Mouse (Mus musculus) retina, postnatal 7 days (tissue): ENCODE data around the gene Lrrc27.

Source experiments
- DNase-seq: peaks from one replicate; pipeline ENCODE4 v3.0.0-alpha.2; 2012; ENCODE audit warnings: low read depth, low spot score

Lrrc27 gene

GRCm38 (mm10) chr7:139239432-139239831 lies 26.6 kb downstream of the Lrrc27 start:
- DNase-seq: no peak

- DNase-seq: no peak
Observed at GRCm38 (mm10) chr7:139246086-139246485, 33.3 kb downstream of the Lrrc27 start.

- no peak for DNase-seq
Observed at GRCm38 (mm10) chr7:139246931-139247880, 34.4 kb downstream of the Lrrc27 start.

DNA sequence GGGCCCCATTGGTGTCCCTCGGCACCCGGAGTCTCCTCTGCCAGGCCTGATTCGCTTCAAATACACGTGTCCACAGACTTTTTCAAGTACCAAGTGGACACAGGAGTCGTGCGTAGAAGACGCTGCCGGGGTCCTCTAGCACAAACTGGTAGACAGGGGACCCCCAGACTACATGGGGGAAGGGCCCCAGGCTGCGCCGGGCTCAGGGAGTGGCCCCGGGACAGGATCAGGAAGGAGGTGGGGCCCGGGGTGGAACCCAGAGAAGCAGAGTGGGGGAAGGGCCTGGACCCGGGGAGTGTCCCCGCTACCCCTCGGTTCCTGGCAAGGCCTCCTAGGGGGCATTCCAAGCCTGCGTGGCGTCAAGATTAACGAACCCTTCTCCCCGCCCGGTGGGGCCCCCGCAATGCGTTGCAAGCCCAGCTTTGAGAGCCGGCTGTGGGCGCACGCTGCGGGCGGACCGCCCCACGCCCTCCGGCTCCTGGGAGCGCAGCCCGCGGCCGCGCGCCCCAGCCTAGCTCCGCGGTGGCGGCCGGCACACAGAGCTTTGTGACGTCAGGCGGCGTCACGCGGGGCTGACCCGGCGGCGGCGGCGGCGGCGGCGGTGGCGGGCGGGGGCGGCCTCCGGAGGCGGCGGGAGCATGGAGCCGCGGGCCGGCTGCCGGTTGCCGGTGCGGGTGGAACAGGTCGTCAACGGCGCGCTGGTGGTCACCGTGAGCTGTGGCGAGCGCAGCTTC lies 35.3 kb downstream of the Lrrc27 start, which contains the start of gene Pwwp2b:
Gene Pwwp2b, plus strand, starts transcription at position 602 of the 734 bp plus-strand sequence.
- DNase-seq: peak; percentile 73

GRCm38 (mm10) chr7:139248615-139249405 lies 36.0 kb downstream of the Lrrc27 start:
- DNase-seq: no peak

DNA sequence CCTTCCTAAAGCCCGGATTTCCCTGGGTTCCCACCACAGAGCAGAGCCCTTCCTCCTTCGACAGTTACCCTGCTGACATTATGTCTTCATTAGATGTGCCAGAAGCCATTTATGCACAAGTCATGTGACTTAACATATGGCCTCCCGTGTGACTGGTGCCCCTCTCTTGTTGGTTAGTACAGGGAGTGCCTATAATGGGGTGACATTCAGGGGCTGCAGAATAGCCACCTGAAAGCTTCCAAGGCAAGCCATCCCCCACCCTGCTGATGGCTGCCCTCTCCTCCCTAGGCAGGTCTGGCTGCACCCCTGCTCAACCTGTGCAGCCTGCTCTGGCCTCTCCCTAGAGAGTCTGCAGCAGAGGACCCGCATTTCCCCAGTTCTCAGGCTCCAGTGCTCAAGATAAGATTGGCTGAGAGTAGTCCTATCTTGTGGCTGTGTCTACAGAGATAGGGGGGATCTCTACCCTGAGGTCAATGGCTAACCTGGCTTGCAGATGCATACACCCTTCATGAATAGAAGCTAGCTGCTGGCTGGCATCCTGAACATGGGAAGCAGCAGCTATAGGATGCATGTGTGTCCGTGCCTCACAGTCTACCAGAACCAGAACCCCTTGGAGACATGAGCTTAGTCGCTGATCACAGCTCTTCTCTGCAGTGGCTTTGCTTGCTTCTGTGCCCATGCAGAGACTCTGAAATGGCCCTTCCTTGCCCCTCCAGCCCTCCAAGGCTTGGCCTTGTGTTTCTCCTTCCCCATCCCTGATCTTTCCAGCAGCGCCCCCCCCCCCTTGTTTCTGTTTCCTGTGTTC lies 36.8 kb downstream of the Lrrc27 start:
- no peak for DNase-seq

- DNase-seq: no peak
Observed at GRCm38 (mm10) chr7:139251881-139252301, 39.1 kb downstream of the Lrrc27 start.

- DNase-seq: no peak
Observed at GRCm38 (mm10) chr7:139252566-139252965, 39.8 kb downstream of the Lrrc27 start.

DNA sequence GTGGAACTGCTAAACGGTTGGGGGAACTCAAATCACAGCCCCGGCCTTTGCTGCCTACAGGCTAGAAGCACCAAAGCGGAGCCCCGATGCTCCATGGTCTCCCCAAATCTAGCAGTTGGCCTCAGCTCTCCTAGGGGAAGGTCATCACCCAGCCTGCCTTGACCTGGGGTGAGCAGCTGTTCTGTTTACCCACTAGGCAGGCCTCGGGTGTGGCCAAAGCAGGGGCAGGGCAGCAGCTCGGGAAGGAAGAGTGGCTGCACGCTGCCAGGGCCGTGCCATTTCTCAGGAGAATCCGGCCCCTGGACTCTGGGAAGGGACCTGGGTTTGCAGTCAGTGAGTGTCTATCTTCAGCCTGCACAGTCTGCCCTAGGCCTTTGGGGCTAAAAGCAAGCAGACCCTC lies 40.2 kb downstream of the Lrrc27 start:
- DNase-seq: no peak

DNA sequence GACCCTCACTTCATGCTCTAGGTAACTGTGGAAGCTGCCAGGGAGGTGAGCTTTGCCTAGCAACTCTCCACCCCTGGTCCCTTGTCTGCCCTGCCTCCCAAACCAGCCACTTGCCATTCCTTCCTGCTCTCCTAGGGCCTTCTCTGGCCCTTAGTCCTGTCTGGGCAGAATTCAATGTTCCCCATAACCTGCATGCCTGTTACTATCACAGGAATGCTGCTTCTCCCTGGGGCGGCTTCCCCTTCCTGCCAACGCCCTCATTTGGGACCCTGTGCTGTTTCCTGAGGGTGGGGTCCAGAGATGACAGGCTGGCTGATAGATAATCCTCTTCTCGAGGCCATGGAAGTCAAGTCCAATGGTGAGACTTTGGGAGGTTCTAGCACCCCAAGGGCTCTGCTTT lies 40.7 kb downstream of the Lrrc27 start:
- no peak for DNase-seq

DNA sequence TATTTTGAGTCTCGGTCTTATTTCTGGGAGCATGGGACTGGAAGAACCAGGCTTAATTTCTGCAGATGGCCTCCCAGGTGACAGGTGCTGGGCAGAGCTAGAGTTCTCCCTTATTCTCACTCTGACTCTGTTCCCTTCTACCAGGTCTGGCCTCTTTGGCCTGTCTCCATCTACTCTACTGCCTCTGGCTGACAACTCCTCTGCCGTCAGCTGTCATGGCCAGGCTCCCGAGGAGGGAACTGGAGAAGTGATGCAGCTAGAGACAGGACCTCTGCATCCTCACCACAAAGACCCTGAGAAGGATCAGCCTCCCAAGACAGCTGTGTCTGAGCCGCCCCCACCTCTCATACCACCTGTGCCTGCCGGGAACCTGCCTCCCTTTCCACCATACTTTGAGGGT lies 41.8 kb downstream of the Lrrc27 start:
- DNase-seq: no peak

DNA sequence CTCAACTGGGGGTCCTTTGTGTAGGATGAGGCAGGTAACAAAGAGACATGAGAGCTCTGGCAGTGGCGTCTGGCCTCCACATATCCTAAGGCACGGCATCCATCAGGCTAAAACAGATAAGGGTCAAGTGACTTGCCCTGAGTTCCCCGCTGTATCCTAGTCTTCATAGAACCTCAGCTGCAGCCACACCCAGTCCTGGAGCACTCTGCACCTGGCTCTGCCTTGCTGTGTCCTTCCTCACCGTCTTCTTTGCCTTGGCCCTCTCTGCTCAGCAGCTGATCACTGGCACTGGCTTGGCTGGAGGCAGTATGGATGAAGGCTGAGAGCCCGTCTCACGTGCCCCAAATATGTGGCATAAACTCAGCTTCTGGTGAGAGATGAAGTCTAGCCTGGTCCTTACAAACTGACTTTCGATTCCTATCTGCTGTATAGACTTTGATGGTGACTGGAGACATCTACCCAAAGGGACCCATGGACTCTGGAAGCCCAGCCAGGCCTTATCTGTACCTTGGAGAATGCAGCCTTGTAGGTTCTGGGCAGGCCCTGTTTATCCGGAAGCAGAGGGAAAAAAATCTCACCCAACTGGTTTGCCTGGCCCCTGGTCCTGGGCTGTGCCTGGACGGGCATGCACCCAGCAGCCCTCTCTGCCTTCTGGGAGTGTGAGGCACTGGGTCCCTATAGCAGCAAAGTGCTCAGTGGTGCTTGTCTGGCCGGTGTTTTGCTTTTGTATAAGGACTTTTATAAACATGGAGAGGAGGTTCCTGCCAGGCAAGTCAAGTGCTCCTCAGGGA lies 45.2 kb downstream of the Lrrc27 start:
- DNase-seq: no peak

- DNase-seq: no peak
Observed at GRCm38 (mm10) chr7:139264337-139264736, 51.5 kb downstream of the Lrrc27 start.

DNA sequence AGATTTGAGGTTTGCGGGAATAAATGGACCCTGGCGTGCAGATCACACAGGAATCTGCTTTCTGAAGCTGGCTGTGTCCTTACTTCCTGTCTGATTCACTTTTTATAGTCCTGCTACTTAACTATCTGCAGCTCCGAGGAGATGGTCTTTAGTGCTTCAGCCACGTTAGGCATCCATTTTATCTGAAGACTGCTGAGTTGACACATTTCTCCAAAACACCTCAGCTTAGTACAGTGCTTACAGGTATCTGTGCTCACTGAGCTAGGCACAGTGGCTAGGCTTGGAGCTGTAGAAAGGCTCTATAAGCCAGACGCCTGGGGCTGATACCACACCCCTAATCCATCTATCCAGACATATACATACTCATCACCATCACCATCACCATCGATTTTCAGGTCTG lies 52.8 kb downstream of the Lrrc27 start:
- DNase-seq: no peak

DNA sequence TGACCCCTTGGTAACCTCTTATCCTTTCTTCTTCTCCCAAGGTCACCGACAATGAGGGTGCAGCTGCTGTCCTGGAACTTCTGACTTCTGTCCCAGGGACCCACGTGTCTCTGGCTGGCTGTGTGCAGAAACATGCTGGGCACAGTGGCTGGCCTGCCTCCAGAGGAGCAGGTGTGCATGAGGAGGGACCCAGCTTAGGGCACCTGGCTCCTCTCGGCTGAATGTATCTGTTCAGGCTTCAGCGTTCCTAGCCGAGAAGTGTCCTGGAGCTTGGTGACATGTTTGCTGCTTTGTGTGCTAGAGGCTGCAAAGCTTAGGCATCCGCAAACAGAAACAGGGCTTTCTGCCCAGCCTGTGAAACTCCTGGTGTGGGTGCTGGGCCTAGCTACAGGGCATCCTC lies 53.6 kb downstream of the Lrrc27 start:
- DNase-seq: no peak

DNA sequence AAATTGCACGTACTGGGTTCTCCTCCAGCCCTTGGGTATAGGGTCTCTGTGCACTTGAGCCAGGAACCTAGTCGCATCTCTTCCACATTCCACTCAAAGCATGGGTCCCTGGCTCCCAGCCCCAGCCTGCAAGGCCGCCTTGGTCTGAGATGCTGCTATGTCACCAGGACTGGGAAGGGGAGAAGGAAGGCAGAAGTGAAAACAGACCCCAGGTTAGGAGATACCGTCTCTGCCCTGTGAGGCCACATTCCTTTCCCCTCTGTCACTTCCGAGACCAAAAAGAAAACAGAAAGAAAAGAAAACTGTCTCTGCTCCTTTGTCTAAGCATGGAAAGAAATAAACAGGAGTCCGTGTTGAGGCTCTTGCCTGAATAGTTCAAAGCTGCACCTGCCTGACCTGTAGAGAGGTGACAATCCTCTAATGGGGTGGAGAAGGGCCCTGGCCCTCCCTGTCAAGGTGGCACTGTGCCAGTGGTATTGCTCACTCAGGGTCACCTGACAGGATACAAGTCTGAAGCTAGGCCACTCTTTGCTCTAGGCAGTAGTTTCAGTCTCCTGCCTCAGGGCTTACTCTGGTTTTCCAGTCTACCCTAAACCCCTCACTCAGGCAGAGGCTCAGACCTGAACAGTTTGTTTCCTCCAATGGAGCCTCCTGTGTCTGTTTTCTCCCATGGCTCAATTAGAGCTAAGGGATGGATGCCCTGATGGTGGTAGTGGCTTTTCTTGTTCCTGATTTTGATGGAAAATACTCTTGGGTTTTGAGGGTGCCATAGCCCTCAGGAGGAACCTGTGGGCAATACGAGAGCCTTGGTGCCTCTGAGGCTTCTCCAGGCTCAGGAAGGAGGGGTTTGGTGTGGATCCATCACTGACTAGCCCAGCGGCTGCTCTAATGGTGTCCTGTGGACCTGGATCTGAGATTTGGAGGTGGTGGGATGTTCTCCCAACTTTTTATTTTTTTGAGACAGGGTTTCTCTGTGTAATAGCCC lies 54.4 kb downstream of the Lrrc27 start:
- no peak for DNase-seq

DNA sequence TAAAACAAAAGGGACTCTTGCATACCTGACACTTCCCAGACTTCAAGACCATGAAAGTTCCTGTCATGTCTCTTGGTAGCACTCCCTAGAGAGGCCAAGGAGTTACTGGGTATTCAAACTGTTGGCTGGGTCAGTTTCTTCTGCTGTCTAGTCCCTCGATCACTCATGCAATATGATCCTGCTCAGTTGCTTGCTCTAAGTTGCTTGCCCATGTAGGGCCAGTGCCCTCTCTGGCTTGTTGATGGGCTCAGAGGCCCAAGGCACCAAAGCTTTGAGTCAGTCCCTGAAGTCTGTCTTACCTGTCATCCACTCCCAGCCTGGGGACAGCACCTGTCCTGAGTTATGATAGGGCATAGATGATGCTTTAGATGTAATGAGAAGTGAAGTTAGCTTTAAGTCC lies 58.0 kb downstream of the Lrrc27 start:
- DNase-seq: no peak

DNA sequence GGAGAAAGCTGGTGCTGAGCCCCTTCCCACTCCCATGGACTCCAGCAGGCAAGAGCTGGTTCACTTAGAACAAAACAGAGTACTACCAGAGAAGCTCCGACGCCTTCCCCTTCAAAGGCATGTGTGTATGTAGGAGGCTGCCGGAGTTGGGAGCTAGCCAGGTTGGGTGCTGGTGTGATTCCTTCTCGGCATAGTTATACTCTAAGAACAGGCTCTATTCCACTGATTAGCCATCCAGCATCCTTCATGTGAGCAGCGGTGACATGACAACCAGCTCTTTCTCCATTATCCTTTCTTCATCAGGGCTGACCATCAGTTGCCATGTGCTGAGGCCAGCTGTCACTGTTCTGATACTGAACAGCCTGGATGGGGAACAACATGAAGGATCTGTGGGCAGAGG lies 59.1 kb downstream of the Lrrc27 start:
- DNase-seq: no peak
